Mouse (Mus musculus) limb, embryonic 10.5 days (tissue): Measurements from ENCODE around the gene Slamf1. TPM values are rescaled to one million over a fixed set of nuclear protein-coding genes. Genes with fewer than 3 reads are reported as not detected.
"Not testable (repeated sequence)": the region's sequence is repeated elsewhere in the genome, so short reads cannot be mapped to it uniquely, and the experiment has no call there.

ENCODE experiments used
- DNase-seq: peaks from one replicate; pipeline ENCODE4 v3.0.0-alpha.2; 2017; ENCODE audit warnings: low spot score
- H3K27ac ChIP-seq: fragments of 300-500 bp; sonication (generic); 2 replicates; pipeline ENCODE4 v1.5.1; 2016; ENCODE audit warnings: mild to moderate bottlenecking
- H3K27me3 ChIP-seq: fragments of 300-500 bp; sonication (generic); 2 replicates; pipeline ENCODE4 v1.6.1; 2016; ENCODE audit warnings: low read depth, mild to moderate bottlenecking; ENCODE audit not compliant: poor library complexity, severe bottlenecking
- H3K36me3 ChIP-seq: fragments of 300-500 bp; sonication (generic); 2 replicates; pipeline ENCODE4 v1.6.1; 2016; ENCODE audit warnings: mild to moderate bottlenecking, moderate library complexity
- H3K4me1 ChIP-seq: fragments of 300-500 bp; sonication (generic); 2 replicates; pipeline ENCODE4 v1.6.1; 2016
- H3K4me3 ChIP-seq: fragments of 300-500 bp; sonication (generic); 2 replicates; pipeline ENCODE4 v1.5.1; 2016; ENCODE audit warnings: mild to moderate bottlenecking, moderate library complexity
- H3K9me3 ChIP-seq: fragments of 300-500 bp; sonication (generic); replicated peaks from 2 replicates; pipeline ENCODE4 v1.6.1; 2016; ENCODE audit warnings: mild to moderate bottlenecking
- WGBS: fragments of 180-500 bp; shearing (Covaris S2); methylation state at CpG from one replicate; pipeline ENCODE4 v1.1.7; 2016; 5-methylcytosine and 5-hydroxymethylcytosine counted together
- polyA plus RNA-seq: library from polyadenylated mRNA; unstranded; fragments of >200 nt; fragmentation: Nextera tagmentation; extraction: Ambion mirVana; gene quantifications from 2 replicates; pipeline ENCODE4 v1.2.1, GENCODE M21; 2016

The Slamf1 gene
- polyA plus RNA-seq, 1 experiment from 2014 or later: 0.29 TPM

DNA sequence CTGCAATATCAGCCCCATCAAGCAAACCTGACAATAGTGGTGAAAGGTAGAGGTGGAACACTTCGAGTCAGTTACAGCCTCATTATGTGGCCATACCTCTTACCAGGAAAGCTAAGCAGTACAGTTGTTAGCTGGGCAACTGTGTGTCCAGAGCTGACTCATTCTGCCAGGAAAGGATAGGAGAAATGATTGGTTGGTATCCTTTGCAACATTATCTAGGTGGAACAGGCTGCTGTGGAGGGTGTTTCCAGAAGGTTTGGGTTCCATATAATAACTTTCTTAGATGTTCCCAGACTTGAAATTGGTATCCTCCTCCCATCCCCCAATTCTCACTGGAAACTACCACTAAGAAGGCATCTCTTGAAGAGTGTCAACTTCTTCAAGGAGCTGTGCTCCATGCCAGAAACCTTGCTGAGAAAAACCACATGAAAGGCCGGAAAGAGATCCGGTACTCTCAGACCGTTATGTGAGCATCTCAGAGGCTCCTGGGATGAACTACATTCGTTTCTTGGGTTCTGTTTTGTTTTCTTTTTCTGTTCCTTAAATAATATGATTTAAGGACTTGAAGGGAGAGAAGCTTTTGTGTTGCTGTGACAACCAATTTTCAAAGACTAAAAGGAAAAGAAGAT lies 15.5 kb downstream of the Slamf1 start:
- H3K27me3 ChIP-seq: no peaks in the 10 kb centered on the region
- 88% methylated on average over 5 of the region's 5 CpGs for WGBS

DNA sequence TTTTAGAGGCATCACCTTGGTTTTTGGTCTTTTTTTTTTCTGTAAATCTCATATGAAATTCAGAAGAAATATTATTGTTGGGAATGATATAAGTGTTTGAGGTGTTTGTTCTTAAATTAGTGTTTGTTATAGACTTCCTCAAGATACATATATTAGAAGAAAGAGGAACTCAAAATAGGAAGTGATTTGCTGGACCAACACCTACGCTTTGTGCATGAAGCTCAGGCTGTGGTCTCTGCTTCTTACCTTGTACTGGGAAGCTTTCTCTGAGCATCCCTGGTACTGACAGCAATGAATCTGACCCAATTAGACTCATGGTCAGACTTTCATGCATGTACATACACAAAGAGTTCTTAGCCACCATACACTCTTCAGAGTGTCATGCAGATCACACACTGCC lies 18.9 kb downstream of the Slamf1 start:
- Histone ChIP-seq H3K9me3 (no peaks in the 10 kb centered on the region), H3K27me3 (no peaks in the 10 kb centered on the region), H3K27ac (no peak overlapping the region), H3K36me3 (no peaks in the 10 kb centered on the region), H3K4me3 (no peak overlapping the region), H3K4me1 (no peaks in the 10 kb centered on the region)
- DNase-seq: no peak
- 95% methylated on average over 1 of the region's 1 CpGs for WGBS

More for the DNA sequence above, 15.5 kb downstream of the Slamf1 start:
- no peak for DNase-seq
- H3K27ac ChIP-seq: no peak overlapping the region
- no peak overlapping the region for H3K4me3 ChIP-seq
- no peaks in the 10 kb centered on the region for H3K4me1 ChIP-seq
- H3K9me3 ChIP-seq: no peaks in the 10 kb centered on the region
- no peaks in the 10 kb centered on the region for H3K36me3 ChIP-seq

DNA sequence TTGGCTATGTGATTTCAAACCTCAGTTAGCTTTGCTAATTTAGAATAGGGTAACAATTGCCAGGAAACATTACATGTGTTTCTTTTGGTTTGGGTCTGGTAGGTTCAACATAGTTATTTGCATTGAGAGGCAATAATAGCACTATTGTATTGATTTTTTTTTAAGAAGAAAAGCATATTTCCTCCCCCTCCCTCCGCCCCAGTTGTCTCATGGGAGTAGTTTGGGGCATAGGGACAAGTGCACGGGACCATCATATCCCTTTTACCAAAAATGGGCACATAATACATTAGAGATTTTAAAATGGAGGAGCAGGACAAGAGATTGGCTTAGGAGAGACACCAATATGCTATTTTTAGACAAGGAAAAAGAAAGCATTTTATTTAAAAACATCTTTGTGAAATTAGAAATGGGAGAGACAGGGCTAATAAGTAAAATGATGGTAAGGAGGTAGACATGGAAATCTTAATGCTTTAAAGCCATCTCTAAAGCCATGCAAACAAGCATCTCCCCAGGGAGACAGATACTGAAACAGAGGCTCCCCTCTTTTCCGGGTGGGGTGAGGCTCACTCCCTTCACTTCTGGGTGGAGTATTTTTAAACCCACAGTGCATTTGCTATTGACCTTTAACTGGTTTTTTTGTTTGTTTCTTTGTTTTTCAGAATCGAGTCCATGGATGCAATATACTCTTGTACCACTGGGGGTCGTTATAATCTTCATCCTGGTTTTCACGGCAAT lies 20.5 kb downstream of the Slamf1 start:
- Histone ChIP-seq H3K27me3 (no peaks in the 10 kb centered on the region), H3K4me3 (no peak overlapping the region), H3K27ac (no peak overlapping the region), H3K36me3 (no peaks in the 10 kb centered on the region), H3K9me3 (no peaks in the 10 kb centered on the region), H3K4me1 (no peaks in the 10 kb centered on the region)
- DNase-seq: no peak
- 79% methylated on average over 6 of the region's 6 CpGs for WGBS

DNA sequence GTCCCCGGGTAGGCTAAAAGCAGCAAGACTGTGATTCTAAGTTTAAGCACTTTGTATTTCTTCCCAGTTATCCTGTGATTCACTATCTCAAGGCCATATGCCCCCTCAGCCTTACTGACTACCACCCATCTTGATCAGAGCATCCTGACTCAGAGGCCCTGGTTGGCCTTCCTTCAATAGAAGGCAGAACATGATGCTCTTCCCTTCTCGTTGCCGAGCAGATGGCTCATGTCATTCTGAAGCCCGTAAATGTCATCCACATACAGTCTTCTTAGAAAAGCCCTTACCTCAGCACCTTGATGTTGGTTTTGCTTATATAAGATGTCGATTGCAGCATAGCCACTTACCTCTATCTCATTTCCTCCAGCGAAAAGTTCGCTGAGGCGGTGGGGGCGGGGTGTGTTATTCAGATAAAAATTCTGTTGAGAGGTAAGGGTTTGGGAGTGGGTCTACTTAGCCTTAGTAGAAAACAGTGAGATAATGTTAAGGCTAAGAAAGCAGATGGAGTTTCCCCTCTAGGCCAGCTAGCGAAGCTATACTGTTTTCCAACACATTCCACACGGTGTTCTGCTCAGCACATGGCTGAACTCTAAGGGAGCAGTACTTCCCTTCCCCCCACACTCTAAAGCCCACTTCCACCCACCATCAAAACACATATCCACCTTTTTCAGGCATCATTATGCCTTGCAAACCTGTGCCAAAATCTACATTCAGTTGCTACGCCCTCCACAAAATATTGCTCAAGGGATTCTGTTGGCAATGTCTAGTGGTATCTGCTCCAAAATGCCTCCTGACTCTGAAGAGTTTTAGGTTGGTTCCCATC lies 21.7 kb downstream of the Slamf1 start:
- no peak overlapping the region for H3K27ac ChIP-seq
- H3K36me3 ChIP-seq: no peaks in the 10 kb centered on the region
- no peak for DNase-seq
- no peaks in the 10 kb centered on the region for H3K4me1 ChIP-seq
- WGBS: 82% methylated on average over 12 of the region's 12 CpGs
- H3K27me3 ChIP-seq: no peaks in the 10 kb centered on the region
- H3K4me3 ChIP-seq: no peak overlapping the region
- no peaks in the 10 kb centered on the region for H3K9me3 ChIP-seq

DNA sequence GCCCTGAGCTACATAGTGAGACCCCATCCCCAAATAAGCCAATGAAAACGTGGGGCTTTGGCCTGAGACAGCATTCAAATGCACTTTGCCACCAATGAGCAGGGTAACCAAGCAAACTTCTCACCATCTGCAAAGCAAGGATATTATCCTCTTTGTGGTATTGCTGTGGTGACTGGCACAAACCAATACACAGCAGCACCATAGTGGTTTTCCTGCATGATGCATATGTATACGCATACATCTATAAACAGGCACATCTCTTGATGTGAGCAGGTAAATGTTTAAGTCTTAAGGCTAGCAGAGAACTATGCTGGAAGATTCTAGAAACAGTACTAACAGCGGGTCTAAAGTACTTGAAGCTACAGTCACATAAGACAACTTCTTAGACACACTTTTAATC lies 22.5 kb downstream of the Slamf1 start:
- H3K4me3 ChIP-seq: no peak overlapping the region
- no peaks in the 10 kb centered on the region for H3K9me3 ChIP-seq
- no peak overlapping the region for H3K27ac ChIP-seq
- H3K36me3 ChIP-seq: no peaks in the 10 kb centered on the region
- H3K27me3 ChIP-seq: no peaks in the 10 kb centered on the region
- H3K4me1 ChIP-seq: no peaks in the 10 kb centered on the region
- DNase-seq: no peak
- 80% methylated on average over 3 of the region's 3 CpGs for WGBS

DNA sequence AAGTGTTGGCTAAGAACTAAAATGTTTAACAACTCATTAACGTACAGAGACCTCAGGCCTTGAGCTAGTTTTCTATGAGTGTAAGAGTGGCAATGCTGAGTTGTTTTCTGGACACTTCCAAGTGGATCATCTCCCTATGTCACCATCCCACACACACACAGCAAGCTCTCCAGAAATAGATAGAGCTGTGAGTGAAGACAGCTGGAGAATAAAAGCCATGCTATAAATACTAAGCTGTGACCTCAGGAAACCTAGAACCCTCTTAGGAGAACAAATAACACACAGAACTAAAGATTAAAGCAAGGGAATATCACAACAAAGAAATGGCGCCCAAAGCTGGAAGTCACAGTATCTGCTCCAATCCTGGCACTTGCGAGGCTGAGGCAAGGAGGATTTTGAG lies 24.6 kb downstream of the Slamf1 start:
- Histone ChIP-seq H3K9me3 (no peaks in the 10 kb centered on the region), H3K27ac (no peak overlapping the region), H3K36me3 (no peaks in the 10 kb centered on the region), H3K4me3 (no peak overlapping the region), H3K4me1 (no peaks in the 10 kb centered on the region), H3K27me3 (no peaks in the 10 kb centered on the region)
- WGBS: 95% methylated on average over 3 of the region's 3 CpGs
- DNase-seq: no peak

DNA sequence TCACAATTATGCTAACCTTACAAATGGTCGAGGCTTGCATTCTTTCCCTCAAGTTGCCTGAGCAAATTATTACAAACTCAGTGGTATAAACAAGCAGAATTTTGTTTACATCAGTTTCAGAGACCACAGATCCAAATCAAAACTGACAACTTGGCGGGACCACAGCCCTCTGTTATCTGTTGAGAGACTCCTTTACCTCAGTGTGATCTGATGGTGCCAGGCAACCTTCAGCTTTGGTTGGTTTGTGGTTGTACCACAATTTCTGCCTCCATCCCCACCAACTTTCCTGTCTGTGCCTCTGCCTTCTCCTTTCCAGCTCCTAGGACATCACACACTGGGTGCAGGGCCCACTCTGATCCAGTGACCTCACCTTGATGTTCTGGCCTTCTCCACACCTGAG lies 29.3 kb downstream of the Slamf1 start:
- WGBS: 74% methylated on average over 2 of the region's 2 CpGs
- no peak for DNase-seq
- Histone ChIP-seq H3K9me3 (no peaks in the 10 kb centered on the region), H3K27ac (no peak overlapping the region), H3K4me3 (no peak overlapping the region), H3K36me3 (no peaks in the 10 kb centered on the region), H3K27me3 (no peaks in the 10 kb centered on the region), H3K4me1 (no peaks in the 10 kb centered on the region)

DNA sequence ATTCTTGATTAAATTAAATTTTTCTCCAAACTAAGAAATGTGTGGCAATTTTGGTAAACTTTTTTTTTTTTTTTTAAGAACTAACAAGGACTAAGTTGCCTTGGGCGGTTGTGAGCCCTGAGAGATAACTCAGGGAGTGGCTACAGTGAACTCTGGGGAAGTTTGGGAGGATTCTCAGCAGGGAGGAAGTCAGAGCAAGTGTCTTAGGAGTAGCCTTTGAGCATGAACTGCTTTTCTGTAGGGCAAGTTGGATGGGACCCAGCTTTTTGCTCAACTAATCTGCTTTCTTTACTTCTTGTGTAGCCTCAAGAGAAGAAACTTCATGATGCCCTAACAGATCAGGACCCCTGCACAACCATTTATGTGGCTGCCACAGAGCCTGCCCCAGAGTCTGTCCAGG lies 30.9 kb downstream of the Slamf1 start:
- Histone ChIP-seq H3K9me3 (no peaks in the 10 kb centered on the region), H3K27ac (no peak overlapping the region)
- 73% methylated on average over 1 of the region's 1 CpGs for WGBS

DNA sequence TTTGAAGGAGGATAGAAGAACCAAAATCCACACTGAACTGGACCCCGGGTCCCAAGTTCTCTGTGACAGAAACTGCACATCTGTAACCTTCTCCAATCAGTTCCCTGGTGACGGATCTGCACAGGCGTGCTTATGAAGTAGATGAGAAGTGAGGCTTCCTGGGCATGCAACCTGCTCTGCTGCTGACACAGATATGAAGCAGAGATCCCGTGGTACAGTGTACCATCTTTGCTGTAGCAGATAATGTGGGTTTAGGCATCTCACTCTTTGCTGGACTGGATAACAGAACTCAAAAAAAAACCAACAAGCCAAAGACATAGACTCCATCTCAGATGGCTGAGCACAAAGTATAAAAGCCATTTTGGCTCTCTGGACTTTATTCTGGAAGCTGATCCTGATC lies 32.7 kb downstream of the Slamf1 start:
- H3K27me3 ChIP-seq: no peaks in the 10 kb centered on the region
- H3K9me3 ChIP-seq: no peaks in the 10 kb centered on the region
- 89% methylated on average over 4 of the region's 4 CpGs for WGBS
- H3K27ac ChIP-seq: no peak overlapping the region
- H3K4me3 ChIP-seq: no peak overlapping the region
- no peak for DNase-seq
- no peaks in the 10 kb centered on the region for H3K36me3 ChIP-seq
- no peaks in the 10 kb centered on the region for H3K4me1 ChIP-seq

More for the DNA sequence above, 30.9 kb downstream of the Slamf1 start:
- Histone ChIP-seq H3K4me3 (no peak overlapping the region), H3K4me1 (no peaks in the 10 kb centered on the region), H3K36me3 (no peaks in the 10 kb centered on the region), H3K27me3 (no peaks in the 10 kb centered on the region)
- DNase-seq: no peak

DNA sequence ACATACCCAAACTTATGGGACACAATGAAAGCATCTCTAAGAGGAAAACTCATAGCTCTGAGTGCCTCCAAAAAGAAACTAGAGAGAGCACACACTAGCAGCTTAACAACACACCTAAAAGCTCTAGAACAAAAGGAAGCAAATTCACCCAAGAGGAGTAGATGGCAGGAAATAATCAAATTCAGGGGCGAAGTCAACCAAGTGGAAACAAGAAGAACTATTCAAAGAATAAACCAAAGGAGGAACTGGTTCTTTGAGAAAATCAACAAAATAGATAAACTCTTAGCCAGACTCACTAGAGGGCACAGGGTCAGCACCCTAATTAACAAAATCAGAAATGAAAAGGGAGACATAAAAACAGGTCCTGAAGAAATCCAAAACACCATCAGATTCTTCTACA lies 44.1 kb downstream of the Slamf1 start:
- WGBS: 100% methylated on average over 1 of the region's 1 CpGs
- not testable (repeated sequence) for H3K4me3 ChIP-seq, H3K9me3 ChIP-seq, H3K27me3 ChIP-seq, H3K27ac ChIP-seq, DNase-seq, H3K4me1 ChIP-seq, H3K36me3 ChIP-seq

DNA sequence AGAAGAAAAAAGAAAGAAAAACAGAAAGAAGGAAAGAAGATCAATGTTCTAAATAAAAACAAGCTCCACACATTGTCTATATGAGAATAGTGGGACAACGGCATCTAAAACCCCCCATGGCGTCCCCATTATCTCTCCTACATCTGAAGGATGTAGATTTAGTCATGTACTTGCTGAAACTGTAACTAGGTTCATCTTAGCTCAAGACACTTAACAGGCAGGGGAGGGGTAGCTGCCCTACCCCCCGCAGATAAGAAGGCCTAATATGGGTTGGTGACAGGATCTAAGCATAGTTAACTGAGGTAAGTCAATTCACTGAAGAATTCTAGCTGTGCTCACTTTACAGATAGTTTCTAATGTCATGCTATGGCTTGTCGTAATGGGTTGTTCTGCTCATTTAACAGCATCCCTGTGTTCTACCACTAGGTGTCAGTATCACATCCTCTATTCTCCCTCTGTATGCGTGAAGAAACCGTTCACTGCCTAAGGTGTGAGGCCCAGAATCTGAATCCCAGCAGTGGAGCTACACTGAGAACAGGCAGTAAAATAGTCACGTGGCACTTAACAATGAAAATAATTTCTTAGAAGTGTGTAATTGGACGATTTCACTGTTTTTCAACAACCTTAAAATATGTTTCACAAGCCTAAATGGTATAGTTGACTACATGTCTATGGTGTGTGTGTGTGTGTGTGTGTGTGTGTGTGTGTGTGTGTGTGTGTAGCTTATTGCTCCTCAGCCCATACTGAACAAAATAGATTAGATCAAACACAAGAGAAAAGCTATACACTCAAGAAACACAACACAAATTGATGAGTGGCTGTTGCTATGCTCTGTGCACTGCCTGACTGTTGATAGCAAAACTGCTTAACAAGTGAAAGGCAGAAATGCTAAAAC lies 48.9 kb downstream of the Slamf1 start:
- Histone ChIP-seq H3K27me3 (no peaks in the 10 kb centered on the region), H3K27ac (no peak overlapping the region), H3K4me1 (no peaks in the 10 kb centered on the region), H3K36me3 (no peaks in the 10 kb centered on the region), H3K9me3 (no peaks in the 10 kb centered on the region), H3K4me3 (no peak overlapping the region)
- no peak for DNase-seq
- 19% methylated on average over 8 of the region's 8 CpGs for WGBS

DNA sequence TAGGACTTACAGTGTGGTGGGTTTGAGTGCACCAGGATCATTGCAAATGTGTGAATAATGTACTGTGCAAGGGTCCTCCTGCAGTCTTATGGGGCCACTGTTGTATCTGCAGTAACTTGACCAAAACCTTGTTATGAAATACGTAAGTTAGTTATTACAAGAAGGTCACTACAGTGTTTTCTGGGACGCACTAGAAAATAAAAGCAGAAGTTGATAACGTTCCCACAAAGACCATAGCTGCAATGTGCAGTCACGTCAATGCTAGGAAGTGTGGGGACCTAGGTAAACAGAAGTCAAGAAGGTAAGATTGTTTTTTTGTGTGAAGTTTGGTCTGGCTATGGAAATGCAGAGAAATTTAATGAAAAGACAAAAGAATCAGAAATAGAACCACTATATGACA lies 50.1 kb downstream of the Slamf1 start:
- Histone ChIP-seq H3K36me3 (no peaks in the 10 kb centered on the region), H3K9me3 (no peaks in the 10 kb centered on the region), H3K27ac (no peak overlapping the region), H3K4me1 (no peaks in the 10 kb centered on the region), H3K27me3 (no peaks in the 10 kb centered on the region), H3K4me3 (no peak overlapping the region)
- WGBS: 94% methylated on average over 4 of the region's 4 CpGs
- no peak for DNase-seq
